15 mouse cellular contexts compared by ENCODE assay signal in genomic region chr7:101541734-101542133, GRCm38 (mm10). TPM values are rescaled to one million over a fixed set of nuclear protein-coding genes. Genes with fewer than 3 reads are reported as not detected.
DNase-seq lines count a peak whose midpoint lies in the region; ATAC-seq and TF ChIP-seq lines count a peak whose summit lies in the region.
"Had no signal": no experiment of that assay in that cellular context is flagged by ENCODE, and none has a peak within 500 bp of the region (broad histone marks: within the 10 kb centered on the region; RNA-seq: fewer than 3 reads in every experiment).

No protein-coding gene starts in this region.

- no peak overlapping the region for H3K27ac ChIP-seq in kidney, postnatal 0 days
- H3K27ac ChIP-seq in kidney, adult 2 months (ENCODE audit: insufficient read depth, low read depth, low read length) = no peak overlapping the region
- no peak overlapping the region for H3K27ac ChIP-seq in midbrain, embryonic 12.5 days (replicated peaks)
- no peak overlapping the region for H3K27ac ChIP-seq in midbrain, embryonic 15.5 days
- no peak overlapping the region for H3K27ac ChIP-seq in forebrain, embryonic 16.5 days (ENCODE audit: low read length)
- H3K27ac ChIP-seq: embryonic facial prominence, embryonic 15.5 days; forebrain, embryonic 10.5 days; hindbrain, embryonic 15.5 days; stomach, embryonic 15.5 days had no signal

- TF ChIP-seq POLR2A in kidney, adult 2 months (IDR thresholded peaks at IDR 0.05; ENCODE audit: low read depth, low read length) = no peak

- no peak for TF ChIP-seq CTCF in kidney, postnatal 0 days (IDR thresholded peaks at IDR 0.05; ENCODE audit: low read depth)
- TF ChIP-seq CTCF in kidney, adult 2 months (conservative IDR thresholded peaks at IDR 0.05; ENCODE audit: insufficient read depth, insufficient read length, low read depth, low read length) = no peak

- H3K9ac ChIP-seq in kidney, postnatal 0 days (ENCODE audit: low read depth, low read length) = no peak overlapping the region
- no peak overlapping the region for H3K9ac ChIP-seq in midbrain, embryonic 12.5 days (replicated peaks)
- no peak overlapping the region for H3K9ac ChIP-seq in midbrain, embryonic 15.5 days
- no peak overlapping the region for H3K9ac ChIP-seq in forebrain, embryonic 16.5 days (replicated peaks; ENCODE audit: low read depth, low read length)
- H3K9ac ChIP-seq: embryonic facial prominence, embryonic 15.5 days; heart, embryonic 12.5 days; hindbrain, embryonic 15.5 days; stomach, embryonic 15.5 days had no signal

- H3K4me2 ChIP-seq in kidney, postnatal 0 days (ENCODE audit: low read length) = peak overlapping the region; percentile 46
- peak overlapping the region; percentile 14; the same call in 1 of the 2 replicates for H3K4me2 ChIP-seq in midbrain, embryonic 12.5 days (replicated peaks)
- no peak overlapping the region for H3K4me2 ChIP-seq in midbrain, embryonic 15.5 days
- H3K4me2 ChIP-seq in forebrain, embryonic 16.5 days (ENCODE audit: low read length) = no peak overlapping the region
- H3K4me2 ChIP-seq: embryonic facial prominence, embryonic 15.5 days; heart, embryonic 12.5 days; stomach, embryonic 15.5 days had no signal

- peak; percentile 46 to 66 for DNase-seq in cerebellum, postnatal 14 days
- DNase-seq in cerebellum, adult 11 months = no peak
- DNase-seq in kidney, postnatal 0 days (ENCODE audit: low spot score) = no peak
- no peak for DNase-seq in kidney, adult 2 months
- DNase-seq in right cerebral cortex, postnatal 10 days (ENCODE audit: low spot score in 2 of 2) = peak; percentile 66 to 79

- H3K36me3 ChIP-seq in kidney, postnatal 0 days (ENCODE audit: insufficient read depth, low read length) = no peaks in the 10 kb centered on the region
- H3K36me3 ChIP-seq in kidney, adult 2 months (ENCODE audit: control insufficient read depth, insufficient read depth, low read length) = no peaks in the 10 kb centered on the region
- H3K36me3 ChIP-seq in midbrain, embryonic 12.5 days = no peaks in the 10 kb centered on the region
- H3K36me3 ChIP-seq in midbrain, embryonic 15.5 days (replicated peaks) = no peaks in the 10 kb centered on the region
- H3K36me3 ChIP-seq in forebrain, embryonic 16.5 days (ENCODE audit: control insufficient read depth, insufficient read depth) = no peaks in the 10 kb centered on the region
- H3K36me3 ChIP-seq: embryonic facial prominence, embryonic 15.5 days; forebrain, embryonic 10.5 days; heart, embryonic 12.5 days; hindbrain, embryonic 15.5 days; stomach, embryonic 15.5 days had no signal

- no peak for ATAC-seq in kidney, postnatal 0 days (replicated peaks; ENCODE audit: low FRiP score, low read depth)
- ATAC-seq in midbrain, embryonic 12.5 days (ENCODE audit: low FRiP score, low read depth) = no peak
- ATAC-seq in midbrain, embryonic 15.5 days (replicated peaks) = no peak
- no peak for ATAC-seq in forebrain, embryonic 16.5 days

- no peaks in the 10 kb centered on the region for H3K9me3 ChIP-seq in kidney, postnatal 0 days (replicated peaks; ENCODE audit: low read length)
- H3K9me3 ChIP-seq in midbrain, embryonic 12.5 days = no peaks in the 10 kb centered on the region
- H3K9me3 ChIP-seq in midbrain, embryonic 15.5 days = no peaks in the 10 kb centered on the region
- no peaks in the 10 kb centered on the region for H3K9me3 ChIP-seq in forebrain, embryonic 16.5 days (ENCODE audit: control insufficient read depth, low read length)
- H3K9me3 ChIP-seq: embryonic facial prominence, embryonic 15.5 days; forebrain, embryonic 10.5 days; heart, embryonic 12.5 days; hindbrain, embryonic 15.5 days; stomach, embryonic 15.5 days had no signal

- no peaks in the 10 kb centered on the region for H3K4me1 ChIP-seq in kidney, postnatal 0 days (replicated peaks; ENCODE audit: insufficient read depth, low read length)
- no peaks in the 10 kb centered on the region for H3K4me1 ChIP-seq in kidney, adult 2 months (ENCODE audit: control insufficient read depth, insufficient read depth, low read length)
- H3K4me1 ChIP-seq in midbrain, embryonic 12.5 days = 0 out of 2 replicates have a peak, but pooled peaks cover 3% of the 10 kb centered on the region
- H3K4me1 ChIP-seq in midbrain, embryonic 15.5 days = 0 out of 2 replicates have a peak, but pooled peaks cover 7% of the 10 kb centered on the region
- 0 out of 2 replicates have a peak, but pooled peaks cover 2% of the 10 kb centered on the region for H3K4me1 ChIP-seq in forebrain, embryonic 16.5 days (replicated peaks; ENCODE audit: control insufficient read depth, insufficient read depth, low read length)
- H3K4me1 ChIP-seq: heart, embryonic 12.5 days; hindbrain, embryonic 15.5 days had no signal

- WGBS in kidney, postnatal 0 days = 58% methylated on average over 10 of the region's 10 CpGs
- 51% methylated on average over 10 of the region's 10 CpGs for WGBS in kidney, adult 2 months
- WGBS in midbrain, embryonic 12.5 days = 70% methylated on average over 10 of the region's 10 CpGs
- 61% methylated on average over 10 of the region's 10 CpGs for WGBS in midbrain, embryonic 15.5 days
- 75% methylated on average over 10 of the region's 10 CpGs for WGBS in forebrain, embryonic 16.5 days

- H3K27me3 ChIP-seq in kidney, postnatal 0 days (ENCODE audit: insufficient read depth, low read length) = no peaks in the 10 kb centered on the region
- H3K27me3 ChIP-seq in kidney, adult 2 months (replicated peaks; ENCODE audit: control insufficient read depth, insufficient read depth, low read length) = no peaks in the 10 kb centered on the region
- no peaks in the 10 kb centered on the region for H3K27me3 ChIP-seq in midbrain, embryonic 12.5 days
- no peaks in the 10 kb centered on the region for H3K27me3 ChIP-seq in midbrain, embryonic 15.5 days (replicated peaks)
- no peaks in the 10 kb centered on the region for H3K27me3 ChIP-seq in forebrain, embryonic 16.5 days (replicated peaks; ENCODE audit: control insufficient read depth, insufficient read depth, low read length)
- H3K27me3 ChIP-seq: embryonic facial prominence, embryonic 15.5 days; heart, embryonic 12.5 days; hindbrain, embryonic 15.5 days; stomach, embryonic 15.5 days had no signal

- no peak overlapping the region for H3K4me3 ChIP-seq in kidney, postnatal 0 days (replicated peaks; ENCODE audit: low read depth, low read length)
- no peak overlapping the region for H3K4me3 ChIP-seq in kidney, adult 2 months (ENCODE audit: insufficient read depth, low read depth, low read length)
- no peak overlapping the region for H3K4me3 ChIP-seq in midbrain, embryonic 12.5 days
- no peak overlapping the region for H3K4me3 ChIP-seq in midbrain, embryonic 15.5 days
- H3K4me3 ChIP-seq in forebrain, embryonic 16.5 days (replicated peaks; ENCODE audit: low read length) = no peak overlapping the region
- H3K4me3 ChIP-seq: embryonic facial prominence, embryonic 15.5 days; heart, embryonic 12.5 days; hindbrain, embryonic 15.5 days; stomach, embryonic 15.5 days had no signal

RNA-seq across cellular contexts. Expression of gene Art2b, which starts 43.7 kb away (rescaled TPM):
- polyA plus RNA-seq in kidney, postnatal 0 days (2015; fragmentation: Nextera tagmentation; extraction: Ambion mirVana) = not detected in 2 replicates
- 0.16 and 0.69 TPM in 2 replicates for polyA plus RNA-seq in kidney, adult 2 months (2012; rRNA removed)
- not detected in 2 replicates for polyA plus RNA-seq in midbrain, embryonic 12.5 days (2016; fragmentation: Nextera tagmentation; extraction: Ambion mirVana)
- not detected in 2 replicates for polyA plus RNA-seq in midbrain, embryonic 15.5 days (2015; fragmentation: Nextera tagmentation; extraction: Ambion mirVana)
- not detected in 2 replicates for polyA plus RNA-seq in forebrain, embryonic 16.5 days (2015; fragmentation: Nextera tagmentation; extraction: Ambion mirVana)
- polyA plus RNA-seq: embryonic facial prominence, embryonic 15.5 days; forebrain, embryonic 10.5 days; heart, embryonic 12.5 days; hindbrain, embryonic 15.5 days; limb, embryonic 14.5 days; neural tube, embryonic 14.5 days; stomach, embryonic 15.5 days had no signal

Comparison
In these comparisons a context has a peak if more than half of its experiments do, and no peak if none do; other contexts are left out.
1. DNase-seq: peak in cerebellum, postnatal 14 days (2 of 2) and right cerebral cortex, postnatal 10 days (2 of 2); none in cerebellum, adult 11 months (single experiment), kidney, postnatal 0 days (single experiment) and kidney, adult 2 months (single experiment).
2. H3K4me2 ChIP-seq: peak in kidney, postnatal 0 days (single experiment) and midbrain, embryonic 12.5 days (single experiment); none in midbrain, embryonic 15.5 days (single experiment) and forebrain, embryonic 16.5 days (single experiment).